Mouse (Mus musculus): ENCODE data around the gene Nars2. TPM values are rescaled to one million over a fixed set of nuclear protein-coding genes. Genes with fewer than 3 reads are reported as not detected.
A peak's percentile ranks its signal among the peaks of the same experiment; 100 is the strongest.

Nars2 gene
- polyA plus RNA-seq, 1 experiment from 2014 or later, result 10.7 TPM

DNA sequence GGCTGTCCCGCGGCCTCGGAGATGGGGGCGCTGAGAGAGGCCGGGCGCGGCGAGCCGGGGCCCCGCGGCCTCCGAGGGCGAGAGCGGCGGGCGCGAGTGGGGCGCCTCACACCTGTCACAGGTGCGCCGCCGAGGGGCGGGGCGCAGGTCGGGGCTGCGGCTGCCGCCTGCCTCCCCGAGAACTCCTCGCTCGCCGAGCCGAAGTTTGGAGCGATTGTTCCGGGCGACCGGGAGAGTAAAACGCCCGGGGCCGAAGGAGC lies 130.6 kb downstream of the Nars2 start:
- peak overlapping the region; percentile 98 for H3K27ac ChIP-seq (ENCODE audit: low read depth, low read length)
- no peak for TF ChIP-seq CTCF (IDR thresholded peaks at IDR 0.05; ENCODE audit: low read depth)
- H3K4me2 ChIP-seq (replicated peaks; ENCODE audit: low read depth), result peak overlapping the region; percentile 85
- peak overlapping the region; percentile 94 for H3K9ac ChIP-seq (ENCODE audit: low read depth, low read length)
- peak overlapping the region; percentile 82 for H3K4me3 ChIP-seq (ENCODE audit: low read depth, low read length)
- no peaks in the 10 kb centered on the region for H3K9me3 ChIP-seq (ENCODE audit: control insufficient read depth)
- WGBS, result under 1% methylated on average over 18 of the region's 38 CpGs
- no peaks in the 10 kb centered on the region for H3K36me3 ChIP-seq (ENCODE audit: control insufficient read depth, insufficient read depth)
- H3K27me3 ChIP-seq (replicated peaks; ENCODE audit: control insufficient read depth, insufficient read depth, low read length), result no peaks in the 10 kb centered on the region
- H3K4me1 ChIP-seq (replicated peaks; ENCODE audit: control insufficient read depth, insufficient read depth, low read length), result 0 out of 2 replicates have a peak, but pooled peaks cover 2% of the 10 kb centered on the region
- ATAC-seq, result peak; percentile 82

DNA sequence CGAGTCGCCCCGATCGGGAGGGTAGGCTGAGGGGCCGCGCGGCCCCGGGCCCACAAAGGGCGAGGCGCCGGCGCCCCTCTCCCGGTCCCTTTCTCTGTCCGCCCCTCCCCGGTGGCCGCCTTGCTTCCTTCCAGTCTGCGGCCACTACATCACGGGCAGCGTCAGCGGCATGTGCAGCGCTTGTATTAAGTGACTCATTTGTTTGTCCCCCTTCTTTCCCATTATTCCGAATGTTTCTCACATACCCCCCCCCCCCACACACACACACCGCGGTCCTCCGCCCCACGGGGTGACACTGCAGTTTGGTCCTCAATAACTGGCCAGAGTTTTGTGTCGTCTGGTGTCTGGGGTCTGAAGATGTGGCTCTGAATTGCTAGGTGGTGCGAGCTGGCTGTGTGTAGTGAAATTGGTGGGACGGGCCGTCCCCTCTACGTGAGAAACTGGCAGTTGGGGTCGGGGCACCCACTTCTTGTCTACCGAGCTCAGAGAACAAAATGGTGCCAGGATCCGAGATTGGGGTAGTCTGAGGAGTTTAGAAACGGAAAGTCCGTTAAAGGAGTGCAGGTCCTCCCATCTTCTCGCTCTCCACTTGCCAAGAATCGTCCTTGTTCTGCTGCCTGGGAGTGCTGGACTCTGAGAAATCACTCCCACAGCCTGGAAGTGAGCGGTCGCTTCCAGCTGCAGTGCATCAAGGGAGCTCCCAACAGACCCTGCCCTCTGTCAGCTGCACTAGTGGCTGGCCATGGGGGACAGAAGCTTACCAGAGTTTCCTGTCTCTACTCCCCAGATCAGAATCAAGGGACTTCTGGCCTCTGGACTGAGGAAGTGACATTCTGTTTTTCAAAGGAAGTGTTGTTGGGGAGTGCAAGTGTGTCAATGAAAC lies 131.2 kb downstream of the Nars2 start:
- 0 out of 2 replicates have a peak, but pooled peaks cover 2% of the 10 kb centered on the region for H3K4me1 ChIP-seq (replicated peaks; ENCODE audit: control insufficient read depth, insufficient read depth, low read length)
- H3K9me3 ChIP-seq (ENCODE audit: control insufficient read depth), result no peaks in the 10 kb centered on the region
- peak overlapping the region; percentile 98 for H3K27ac ChIP-seq (ENCODE audit: low read depth, low read length)
- WGBS, result under 1% methylated on average over 28 of the region's 40 CpGs
- H3K4me3 ChIP-seq (ENCODE audit: low read depth, low read length), result peak overlapping the region; percentile 82
- peak; percentile 45 for ATAC-seq
- H3K9ac ChIP-seq (ENCODE audit: low read depth, low read length), result peak overlapping the region; percentile 94
- TF ChIP-seq CTCF (IDR thresholded peaks at IDR 0.05; ENCODE audit: low read depth), result no peak
- H3K4me2 ChIP-seq (replicated peaks; ENCODE audit: low read depth), result peak overlapping the region; percentile 85
- H3K36me3 ChIP-seq (ENCODE audit: control insufficient read depth, insufficient read depth), result no peaks in the 10 kb centered on the region
- H3K27me3 ChIP-seq (replicated peaks; ENCODE audit: control insufficient read depth, insufficient read depth, low read length), result no peaks in the 10 kb centered on the region

DNA sequence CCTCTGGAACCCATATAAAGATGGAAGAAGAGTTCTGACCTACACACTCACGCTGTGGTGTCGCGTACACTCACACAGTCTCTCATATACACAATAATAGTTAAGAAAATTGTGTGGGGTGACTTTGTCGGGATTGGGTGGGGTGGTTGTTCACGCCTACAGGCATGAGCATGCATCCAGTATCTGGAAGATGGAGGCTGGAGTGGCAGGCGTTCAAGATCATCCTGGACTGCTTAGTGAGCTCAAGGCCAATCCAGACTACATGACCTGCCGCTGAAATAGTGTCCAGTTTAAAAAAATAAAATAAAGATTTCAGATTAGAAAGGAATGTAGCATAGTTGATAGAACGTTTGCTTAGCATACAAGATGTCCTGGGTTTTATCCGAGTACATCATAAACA lies 132.3 kb downstream of the Nars2 start:
- Histone ChIP-seq H3K36me3 (ENCODE audit: control insufficient read depth, insufficient read depth) (no peaks in the 10 kb centered on the region), H3K9ac (ENCODE audit: low read depth, low read length) (no peak overlapping the region)

DNA sequence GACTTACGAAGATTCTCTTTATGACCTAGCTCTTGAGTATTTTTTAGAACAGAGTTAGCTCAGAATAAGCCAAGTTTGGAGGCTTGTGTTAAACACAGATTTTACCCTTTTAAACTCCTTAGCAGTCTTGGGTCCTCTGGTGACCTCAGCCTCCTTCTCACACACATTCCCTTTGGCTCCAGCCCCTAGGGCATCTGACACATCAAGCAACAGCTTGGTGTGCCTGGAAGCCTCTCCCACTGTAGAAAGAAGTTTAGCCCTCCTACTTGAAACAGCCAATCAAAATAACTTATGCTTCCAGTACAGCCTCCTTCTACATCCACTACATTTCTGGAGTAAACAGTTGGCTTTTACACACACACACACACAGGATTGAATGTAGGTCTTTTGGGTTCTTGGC lies 132.9 kb downstream of the Nars2 start:
- Histone ChIP-seq H3K9ac (ENCODE audit: low read depth, low read length) (no peak overlapping the region), H3K4me3 (ENCODE audit: low read depth, low read length) (no peak overlapping the region), H3K27me3 (replicated peaks; ENCODE audit: control insufficient read depth, insufficient read depth, low read length) (no peaks in the 10 kb centered on the region), H3K27ac (ENCODE audit: low read depth, low read length) (no peak overlapping the region), H3K9me3 (ENCODE audit: control insufficient read depth) (no peaks in the 10 kb centered on the region), H3K4me2 (replicated peaks; ENCODE audit: low read depth) (no peak overlapping the region), H3K4me1 (replicated peaks; ENCODE audit: control insufficient read depth, insufficient read depth, low read length) (0 out of 2 replicates have a peak, but pooled peaks cover 2% of the 10 kb centered on the region), H3K36me3 (ENCODE audit: control insufficient read depth, insufficient read depth) (no peaks in the 10 kb centered on the region)
- 86% methylated on average over 1 of the region's 1 CpGs for WGBS
- no peak for ATAC-seq
- TF ChIP-seq CTCF (IDR thresholded peaks at IDR 0.05; ENCODE audit: low read depth), result no peak

More for the DNA sequence above, 132.3 kb downstream of the Nars2 start:
- no peak overlapping the region for H3K4me3 ChIP-seq (ENCODE audit: low read depth, low read length)
- H3K27ac ChIP-seq (ENCODE audit: low read depth, low read length), result no peak overlapping the region
- 75% methylated on average over 9 of the region's 9 CpGs for WGBS
- no peak for ATAC-seq
- TF ChIP-seq CTCF (IDR thresholded peaks at IDR 0.05; ENCODE audit: low read depth), result no peak
- H3K4me1 ChIP-seq (replicated peaks; ENCODE audit: control insufficient read depth, insufficient read depth, low read length), result 0 out of 2 replicates have a peak, but pooled peaks cover 2% of the 10 kb centered on the region
- H3K27me3 ChIP-seq (replicated peaks; ENCODE audit: control insufficient read depth, insufficient read depth, low read length), result no peaks in the 10 kb centered on the region
- no peaks in the 10 kb centered on the region for H3K9me3 ChIP-seq (ENCODE audit: control insufficient read depth)
- peak overlapping the region; percentile 85 for H3K4me2 ChIP-seq (replicated peaks; ENCODE audit: low read depth)

DNA sequence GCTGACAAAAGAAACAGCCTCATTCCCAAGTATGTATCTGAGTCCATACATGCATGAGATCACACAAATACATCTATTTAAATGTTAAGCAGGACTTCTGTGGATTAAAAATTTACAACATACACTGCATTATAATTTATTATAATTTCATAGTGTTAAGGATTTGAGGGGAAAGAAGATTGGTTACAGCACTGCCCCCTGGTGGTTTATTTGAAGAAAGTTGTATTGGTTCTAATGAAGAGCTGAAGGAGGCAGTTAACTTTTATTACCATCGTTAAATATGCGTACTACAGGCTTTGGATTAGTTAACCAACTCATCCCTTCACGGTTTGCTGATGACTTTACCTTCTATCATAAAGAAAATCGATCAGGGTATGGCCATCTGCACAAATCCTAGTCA lies 134.0 kb downstream of the Nars2 start:
- H3K27ac ChIP-seq (ENCODE audit: low read depth, low read length), result no peak overlapping the region
- no peaks in the 10 kb centered on the region for H3K9me3 ChIP-seq (ENCODE audit: control insufficient read depth)
- no peaks in the 10 kb centered on the region for H3K36me3 ChIP-seq (ENCODE audit: control insufficient read depth, insufficient read depth)
- H3K9ac ChIP-seq (ENCODE audit: low read depth, low read length), result no peak overlapping the region
- 11% methylated on average over 4 of the region's 4 CpGs for WGBS
- H3K4me2 ChIP-seq (replicated peaks; ENCODE audit: low read depth), result no peak overlapping the region
- no peak overlapping the region for H3K4me3 ChIP-seq (ENCODE audit: low read depth, low read length)
- no peaks in the 10 kb centered on the region for H3K27me3 ChIP-seq (replicated peaks; ENCODE audit: control insufficient read depth, insufficient read depth, low read length)
- TF ChIP-seq CTCF (IDR thresholded peaks at IDR 0.05; ENCODE audit: low read depth), result peak; percentile 72
- no peak for ATAC-seq
- no peaks in the 10 kb centered on the region for H3K4me1 ChIP-seq (replicated peaks; ENCODE audit: control insufficient read depth, insufficient read depth, low read length)

DNA sequence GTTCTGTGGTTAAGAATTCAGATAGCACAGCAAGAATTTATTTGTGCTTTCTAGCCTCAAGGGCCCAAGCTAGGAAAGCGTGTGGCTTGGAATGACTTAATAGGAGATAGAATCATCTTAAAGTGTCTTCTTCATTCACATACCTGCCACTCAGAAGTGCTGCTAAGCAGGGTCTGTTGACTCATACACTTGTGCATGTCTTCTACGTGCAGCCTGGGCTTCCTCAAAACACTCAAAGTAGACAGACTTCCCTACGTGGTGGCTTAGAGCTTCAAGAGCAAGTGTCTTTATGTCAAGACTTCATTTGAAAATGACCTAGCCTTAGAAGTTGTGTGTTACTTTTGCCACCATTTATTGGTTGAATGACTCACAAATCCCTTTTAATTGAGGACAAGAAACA lies 142.9 kb downstream of the Nars2 start:
- Histone ChIP-seq H3K27me3 (replicated peaks; ENCODE audit: control insufficient read depth, insufficient read depth, low read length) (no peaks in the 10 kb centered on the region), H3K9me3 (ENCODE audit: control insufficient read depth) (no peaks in the 10 kb centered on the region), H3K36me3 (ENCODE audit: control insufficient read depth, insufficient read depth) (no peaks in the 10 kb centered on the region), H3K27ac (ENCODE audit: low read depth, low read length) (no peak overlapping the region), H3K4me2 (replicated peaks; ENCODE audit: low read depth) (no peak overlapping the region), H3K4me1 (replicated peaks; ENCODE audit: control insufficient read depth, insufficient read depth, low read length) (no peaks in the 10 kb centered on the region), H3K4me3 (ENCODE audit: low read depth, low read length) (no peak overlapping the region), H3K9ac (ENCODE audit: low read depth, low read length) (no peak overlapping the region)
- 82% methylated on average over 3 of the region's 3 CpGs for WGBS
- no peak for TF ChIP-seq CTCF (IDR thresholded peaks at IDR 0.05; ENCODE audit: low read depth)
- no peak for ATAC-seq
